Mouse (Mus musculus): ENCODE measurements at regions not wholly inside any gene's neighbourhood (a gene's known extent, or its start where the extent isn't known, plus 50 kb on each side); places are given as distances from the start of the nearest gene placed in this dataset.

- TF ChIP-seq POLR2A (IDR thresholded peaks at IDR 0.05; ENCODE audit: borderline replicate concordance, low read depth, low read length) (no peak), CTCF (IDR thresholded peaks at IDR 0.05; ENCODE audit: low read depth, low read length) (no peak)
These were observed 132.4 kb downstream of the Dusp6 start for GRCm38 (mm10) chr10:99395411-99395810.

Data from bone marrow macrophage, adult 2 months (primary cell).